Mouse (Mus musculus) midbrain, embryonic 12.5 days (tissue): Measurements from ENCODE around the gene Zfp951. TPM values are rescaled to one million over a fixed set of nuclear protein-coding genes. Genes with fewer than 3 reads are reported as not detected.
"Not testable (repeated sequence)": the region's sequence is repeated elsewhere in the genome, so short reads cannot be mapped to it uniquely, and the experiment has no call there.

Experiments used
- ATAC-seq: fragments of 200-750 bp; cut with Nextera tagmentation; 2 replicates; pipeline ENCODE4 v1.8.0; 2017; ENCODE audit warnings: low read depth, moderate TSS enrichment, moderate library complexity; ENCODE audit not compliant: low FRiP score
- H3K27ac ChIP-seq: fragments of 300-500 bp; sonication (generic); replicated peaks from 2 replicates; pipeline ENCODE4 v1.5.1; 2016; ENCODE audit warnings: mild to moderate bottlenecking
- H3K27me3 ChIP-seq: fragments of 300-500 bp; sonication (generic); 2 replicates; pipeline ENCODE4 v1.6.1; 2016; ENCODE audit warnings: mild to moderate bottlenecking
- H3K36me3 ChIP-seq: fragments of 300-500 bp; sonication (generic); 2 replicates; pipeline ENCODE4 v1.6.1; 2016
- H3K4me1 ChIP-seq: fragments of 300-500 bp; sonication (generic); 2 replicates; pipeline ENCODE4 v1.6.1; 2016
- H3K4me2 ChIP-seq: fragments of 300-500 bp; sonication (generic); replicated peaks from 2 replicates; pipeline ENCODE4 v1.6.1; 2016; ENCODE audit warnings: mild to moderate bottlenecking, moderate library complexity
- H3K4me3 ChIP-seq: fragments of 300-500 bp; sonication (generic); 2 replicates; pipeline ENCODE4 v1.5.1; 2016; ENCODE audit warnings: mild to moderate bottlenecking
- H3K9ac ChIP-seq: fragments of 300-500 bp; sonication (generic); replicated peaks from 2 replicates; pipeline ENCODE4 v1.6.1; 2016; ENCODE audit warnings: mild to moderate bottlenecking, moderate library complexity
- H3K9me3 ChIP-seq: fragments of 300-500 bp; sonication (generic); 2 replicates; pipeline ENCODE4 v1.6.1; 2016; ENCODE audit warnings: mild to moderate bottlenecking
- WGBS: fragments of 180-500 bp; shearing (Covaris S2); methylation state at CpG from one replicate; pipeline ENCODE4 v1.1.7; 2016; 5-methylcytosine and 5-hydroxymethylcytosine counted together
- polyA plus RNA-seq: library from polyadenylated mRNA; unstranded; fragments of >200 nt; fragmentation: Nextera tagmentation; extraction: Ambion mirVana; gene quantifications from 2 replicates; pipeline ENCODE4 v1.2.1, GENCODE M21; 2016

The Zfp951 gene
- 2.7 and 3.3 TPM in 2 replicates for polyA plus RNA-seq

GRCm38 (mm10) chr5:104859962-104860525, at the start of gene Zfp951:
Gene Zfp951, minus strand, starts transcription at chr5:104860070.
- not testable (repeated sequence) for H3K27me3 ChIP-seq, H3K27ac ChIP-seq, H3K4me1 ChIP-seq, H3K36me3 ChIP-seq, H3K9ac ChIP-seq, H3K4me2 ChIP-seq
- H3K4me3 ChIP-seq, result peak within 1 kb of the TSS; percentile 27
- peak; percentile 90 for ATAC-seq
- 41% methylated on average over 11 of the region's 12 CpGs for WGBS
- H3K9me3 ChIP-seq, result peaks cover 17% of the 10 kb centered on the region; the same call in 1 of the 2 replicates

DNA sequence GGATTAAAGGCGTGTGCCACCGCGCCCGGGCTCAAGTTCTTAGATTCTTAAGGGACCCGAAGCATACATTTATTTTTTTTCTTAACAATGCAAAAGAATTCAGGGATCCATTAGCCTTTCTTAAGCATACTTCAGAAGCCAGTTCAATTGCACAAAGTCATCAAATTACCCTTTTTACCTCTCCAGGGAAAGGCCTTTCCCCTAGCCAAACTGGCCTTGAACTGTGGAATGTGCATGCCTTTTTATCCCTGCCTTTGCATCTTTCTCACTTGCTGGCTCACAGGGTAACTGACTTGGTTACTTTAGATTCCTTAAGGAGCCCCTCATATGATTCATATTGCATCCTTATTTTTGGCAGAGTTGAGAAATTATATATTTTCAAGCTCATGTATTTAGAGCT, 46.7 kb upstream of the Zfp951 start:
- not testable (repeated sequence) for H3K36me3 ChIP-seq, H3K9ac ChIP-seq, H3K27ac ChIP-seq, ATAC-seq, H3K9me3 ChIP-seq, H3K4me3 ChIP-seq, H3K4me2 ChIP-seq, H3K27me3 ChIP-seq, H3K4me1 ChIP-seq
- 90% methylated on average over 5 of the region's 5 CpGs for WGBS

GRCm38 (mm10) chr5:104859045-104859961, 567 bp downstream of the Zfp951 start:
- Histone ChIP-seq H3K9me3 (peaks cover 17% of the 10 kb centered on the region; the same call in 1 of the 2 replicates), H3K4me3 (peak overlapping the region; percentile 27)
- not testable (repeated sequence) for H3K27ac ChIP-seq, H3K4me1 ChIP-seq, H3K4me2 ChIP-seq, H3K9ac ChIP-seq, H3K27me3 ChIP-seq, H3K36me3 ChIP-seq
- peak; percentile 80 for ATAC-seq
- WGBS, result 50% methylated on average over 10 of the region's 15 CpGs

DNA sequence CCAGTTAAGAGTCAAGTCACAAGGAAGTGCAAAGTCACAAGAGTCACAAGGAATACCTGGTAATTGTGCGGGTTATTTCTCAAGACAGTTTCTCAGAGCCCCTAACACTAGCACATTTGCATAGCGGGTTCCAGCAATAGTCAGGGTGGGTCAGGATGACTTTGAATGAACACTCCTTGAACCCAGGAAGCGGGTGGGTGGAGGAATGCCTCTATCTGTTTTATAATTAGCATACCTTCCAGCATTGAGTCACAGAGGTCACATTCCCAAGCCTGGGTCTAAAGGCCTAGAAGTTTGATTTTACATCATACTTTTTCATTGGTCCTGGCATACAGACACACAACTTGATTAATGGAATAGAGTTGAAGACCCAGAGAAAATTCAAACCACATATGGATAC, 5.3 kb downstream of the Zfp951 start:
- ATAC-seq, H3K4me1 ChIP-seq, H3K4me2 ChIP-seq, H3K4me3 ChIP-seq, H3K27ac ChIP-seq, H3K36me3 ChIP-seq, H3K27me3 ChIP-seq, H3K9ac ChIP-seq: not testable (repeated sequence)
- peaks cover 21% of the 10 kb centered on the region for H3K9me3 ChIP-seq
- WGBS, result 89% methylated on average over 3 of the region's 3 CpGs

GRCm38 (mm10) chr5:104833330-104833729, 26.5 kb downstream of the Zfp951 start:
- Histone ChIP-seq H3K4me2 (no peak overlapping the region), H3K27me3 (no peaks in the 10 kb centered on the region), H3K9me3 (peaks cover 60% of the 10 kb centered on the region), H3K4me1 (no peaks in the 10 kb centered on the region), H3K27ac (no peak overlapping the region), H3K36me3 (no peaks in the 10 kb centered on the region), H3K9ac (no peak overlapping the region), H3K4me3 (no peak overlapping the region)
- no peak for ATAC-seq

DNA sequence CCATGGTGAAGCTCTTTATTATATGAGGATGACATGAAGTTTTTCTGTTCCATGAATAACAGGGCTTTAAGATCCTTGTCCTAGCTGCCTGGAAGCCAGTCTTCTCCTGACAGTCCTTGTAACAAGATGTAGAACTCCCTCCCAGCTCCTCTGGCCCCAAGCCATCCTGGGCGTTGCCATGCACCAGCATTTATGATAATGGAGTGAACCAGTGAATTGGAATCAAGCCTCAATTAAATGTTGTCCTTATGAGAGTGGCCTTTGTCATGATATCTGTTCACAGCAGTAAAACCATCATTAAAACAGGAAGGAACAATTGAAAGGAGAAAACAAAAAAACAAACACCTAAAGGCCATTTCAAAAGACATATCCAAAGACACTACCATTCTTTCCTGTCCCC, 30.3 kb downstream of the Zfp951 start:
- Histone ChIP-seq H3K36me3 (no peaks in the 10 kb centered on the region), H3K9ac (no peak overlapping the region), H3K27me3 (no peaks in the 10 kb centered on the region), H3K4me2 (no peak overlapping the region), H3K4me1 (no peaks in the 10 kb centered on the region), H3K9me3 (peaks cover 60% of the 10 kb centered on the region), H3K27ac (no peak overlapping the region), H3K4me3 (no peak overlapping the region)
- 86% methylated on average over 1 of the region's 1 CpGs for WGBS
- ATAC-seq, result no peak

- H3K9me3 ChIP-seq, result peaks cover 30% of the 10 kb centered on the region
- WGBS, result 80% methylated on average over 6 of the region's 6 CpGs
Observed at GRCm38 (mm10) chr5:104770138-104770537, 89.7 kb downstream of the Zfp951 start.

More at GRCm38 (mm10) chr5:104770138-104770537, 89.7 kb downstream of the Zfp951 start:
- H3K4me3 ChIP-seq, H3K9ac ChIP-seq, H3K4me1 ChIP-seq, H3K36me3 ChIP-seq, H3K27ac ChIP-seq, H3K4me2 ChIP-seq, H3K27me3 ChIP-seq, ATAC-seq: not testable (repeated sequence)

Other genes starting within 250 kb of the Zfp951 start
- 0.40 and 0.64 TPM in 2 replicates for gene Abcg3, start 122.6 kb upstream of the Zfp951 start, polyA plus RNA-seq